ENCODE assay signal across 8 mouse cellular contexts in the genomic region with DNA sequence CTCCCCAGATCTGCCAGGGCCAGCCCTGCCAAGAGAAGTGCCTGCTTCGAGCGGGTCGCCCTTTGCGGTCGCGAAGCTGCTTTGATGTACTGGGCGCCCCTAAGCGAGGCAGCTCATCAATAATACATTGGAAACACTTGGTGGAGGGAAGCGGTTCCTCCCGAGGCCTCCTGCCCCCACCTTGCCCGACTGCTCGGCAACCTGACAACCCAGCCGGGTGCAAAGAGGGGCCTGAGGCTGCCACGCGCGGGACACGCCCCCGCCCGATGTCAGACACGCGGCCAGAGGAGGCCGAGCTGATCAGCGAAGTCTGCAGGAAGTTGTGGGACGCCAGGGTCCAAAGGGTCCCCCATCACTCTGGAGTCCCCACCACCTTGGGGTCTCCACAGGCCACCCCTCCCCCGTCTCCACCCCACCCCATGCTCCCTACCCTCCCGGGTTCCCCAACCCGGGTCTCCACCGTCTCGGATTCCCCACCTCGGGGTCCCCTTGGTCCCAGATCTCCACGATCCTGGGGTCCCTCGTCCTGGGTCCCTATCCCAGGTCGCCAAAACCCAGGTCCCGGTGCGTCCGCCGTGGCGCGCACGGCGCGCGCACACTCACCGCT. TPM values are rescaled to one million over a fixed set of nuclear protein-coding genes. Genes with fewer than 3 reads are reported as not detected.
DNase-seq lines count a peak whose midpoint lies in the region; ATAC-seq lines count a peak whose summit lies in the region.

No protein-coding gene starts in this region.

- peaks cover 48% of the 10 kb centered on the region for H3K27me3 ChIP-seq in kidney, embryonic 15.5 days
- H3K27me3 ChIP-seq in forebrain, embryonic 15.5 days = peaks cover 28% of the 10 kb centered on the region; the same call in 1 of the 2 replicates
- peaks cover 74% of the 10 kb centered on the region for H3K27me3 ChIP-seq in limb, embryonic 10.5 days (ENCODE audit: low read depth, poor library complexity, severe bottlenecking)

- peak overlapping the region; percentile 99 for H3K4me2 ChIP-seq in kidney, embryonic 15.5 days
- H3K4me2 ChIP-seq in forebrain, embryonic 15.5 days (replicated peaks) = peak overlapping the region; percentile 97

- peak overlapping the region; percentile 64 for H3K4me3 ChIP-seq in kidney, embryonic 15.5 days (replicated peaks)
- H3K4me3 ChIP-seq in forebrain, embryonic 15.5 days = peak overlapping the region; percentile 60
- peak overlapping the region; percentile 79 for H3K4me3 ChIP-seq in limb, embryonic 10.5 days

- whole genome bisulfite sequencing in kidney, embryonic 15.5 days = 1% methylated on average over 44 of the region's 44 CpGs
- under 1% methylated on average over 43 of the region's 44 CpGs for WGBS in forebrain, embryonic 15.5 days
- under 1% methylated on average over 44 of the region's 44 CpGs for WGBS in limb, embryonic 10.5 days

- H3K36me3 ChIP-seq in kidney, embryonic 15.5 days = no peaks in the 10 kb centered on the region
- no peaks in the 10 kb centered on the region for H3K36me3 ChIP-seq in forebrain, embryonic 15.5 days
- H3K36me3 ChIP-seq in limb, embryonic 10.5 days = no peaks in the 10 kb centered on the region

- H3K27ac ChIP-seq in kidney, embryonic 15.5 days = no peak overlapping the region
- no peak overlapping the region for H3K27ac ChIP-seq in forebrain, embryonic 15.5 days (replicated peaks)
- H3K27ac ChIP-seq in limb, embryonic 10.5 days = peak overlapping the region; percentile 79

- no peak for DNase-seq in kidney, adult 9 months
- peak; percentile 62 for DNase-seq in R1 (ENCODE audit: low read depth, low spot score)
- peak; percentile 67 for DNase-seq in limb, embryonic 10.5 days (ENCODE audit: low spot score)
- DNase-seq in neural tube, embryonic 10.5 days (ENCODE audit: extremely low spot score, low spot score) = peak; percentile 46
- no peak for DNase-seq in layer of hippocampus, adult 8-10 months (ENCODE audit: low spot score in 2 of 2)
- no peak for DNase-seq in frontal cortex, postnatal 10 days (ENCODE audit: low spot score in 2 of 2)

- 0 out of 2 replicates have a peak, but pooled peaks have one; percentile 30 for ATAC-seq in kidney, embryonic 15.5 days (replicated peaks; ENCODE audit: low FRiP score)
- no peak for ATAC-seq in forebrain, embryonic 15.5 days (replicated peaks)

- H3K4me1 ChIP-seq in kidney, embryonic 15.5 days = peaks cover 15% of the 10 kb centered on the region
- peaks cover 16% of the 10 kb centered on the region for H3K4me1 ChIP-seq in forebrain, embryonic 15.5 days
- peaks cover 39% of the 10 kb centered on the region for H3K4me1 ChIP-seq in limb, embryonic 10.5 days

- H3K9me3 ChIP-seq in kidney, embryonic 15.5 days (replicated peaks) = no peaks in the 10 kb centered on the region
- H3K9me3 ChIP-seq in forebrain, embryonic 15.5 days = no peaks in the 10 kb centered on the region
- H3K9me3 ChIP-seq in limb, embryonic 10.5 days (replicated peaks) = no peaks in the 10 kb centered on the region

- peak overlapping the region; percentile 51 for H3K9ac ChIP-seq in kidney, embryonic 15.5 days
- H3K9ac ChIP-seq in forebrain, embryonic 15.5 days (replicated peaks) = peak overlapping the region; percentile 64

RNA-seq across cellular contexts. Expression of a gene that starts 13.7 kb away (rescaled TPM):
- polyA plus RNA-seq in kidney, embryonic 15.5 days (2015; fragmentation: Nextera tagmentation; extraction: Ambion mirVana) = 3.0 and 4.0 TPM in 2 replicates
- polyA plus RNA-seq in forebrain, embryonic 15.5 days (2015; fragmentation: Nextera tagmentation; extraction: Ambion mirVana) = 8.3 and 11.3 TPM in 2 replicates
- polyA plus RNA-seq in limb, embryonic 10.5 days (2016; fragmentation: Nextera tagmentation; extraction: Ambion mirVana) = 2.7 and 3.4 TPM in 2 replicates
- total RNA-seq in layer of hippocampus, adult 8-10 months (2022) = 10 to 100 TPM in 3 of 4 experiments, 1 to 10 TPM in 1; 8.4 to 16.2 (median 14.1) TPM

RNA-seq across cellular contexts. Expression of a gene that starts 34.1 kb away (rescaled TPM):
- polyA plus RNA-seq in kidney, embryonic 15.5 days (2015; fragmentation: Nextera tagmentation; extraction: Ambion mirVana) = 2.8 and 3.0 TPM in 2 replicates
- 6.6 and 7.3 TPM in 2 replicates for polyA plus RNA-seq in forebrain, embryonic 15.5 days (2015; fragmentation: Nextera tagmentation; extraction: Ambion mirVana)
- 3.4 and 3.8 TPM in 2 replicates for polyA plus RNA-seq in limb, embryonic 10.5 days (2016; fragmentation: Nextera tagmentation; extraction: Ambion mirVana)
- under 1 TPM in 1 of 4 experiments, not detected in 3; 0.57 TPM for total RNA-seq in layer of hippocampus, adult 8-10 months (2022)

RNA-seq across cellular contexts. Expression of a gene that starts 34.3 kb away (rescaled TPM):
- polyA plus RNA-seq in kidney, embryonic 15.5 days (2015; fragmentation: Nextera tagmentation; extraction: Ambion mirVana) = 1,138 and 1,220 TPM in 2 replicates
- 971 and 990 TPM in 2 replicates for polyA plus RNA-seq in forebrain, embryonic 15.5 days (2015; fragmentation: Nextera tagmentation; extraction: Ambion mirVana)
- 879 and 888 TPM in 2 replicates for polyA plus RNA-seq in limb, embryonic 10.5 days (2016; fragmentation: Nextera tagmentation; extraction: Ambion mirVana)
- 1,000 to 10,000 TPM; 1,017 to 1,068 (median 1,043) TPM for total RNA-seq in layer of hippocampus, adult 8-10 months (2022)

RNA-seq across cellular contexts. Expression of a gene that starts 34.6 kb away (rescaled TPM):
- 250 and 266 TPM in 2 replicates for polyA plus RNA-seq in kidney, embryonic 15.5 days (2015; fragmentation: Nextera tagmentation; extraction: Ambion mirVana)
- polyA plus RNA-seq in forebrain, embryonic 15.5 days (2015; fragmentation: Nextera tagmentation; extraction: Ambion mirVana) = 168 and 178 TPM in 2 replicates
- 372 and 439 TPM in 2 replicates for polyA plus RNA-seq in limb, embryonic 10.5 days (2016; fragmentation: Nextera tagmentation; extraction: Ambion mirVana)
- 10 to 100 TPM; 65.3 to 85.6 (median 79.2) TPM for total RNA-seq in layer of hippocampus, adult 8-10 months (2022)

RNA-seq across cellular contexts. Expression of a gene that starts 44.7 kb away (rescaled TPM):
- 107 and 110 TPM in 2 replicates for polyA plus RNA-seq in kidney, embryonic 15.5 days (2015; fragmentation: Nextera tagmentation; extraction: Ambion mirVana)
- polyA plus RNA-seq in forebrain, embryonic 15.5 days (2015; fragmentation: Nextera tagmentation; extraction: Ambion mirVana) = 27.1 and 34.2 TPM in 2 replicates
- polyA plus RNA-seq in limb, embryonic 10.5 days (2016; fragmentation: Nextera tagmentation; extraction: Ambion mirVana) = 153 and 167 TPM in 2 replicates
- 1 to 10 TPM; 2.4 to 4.8 (median 2.8) TPM for total RNA-seq in layer of hippocampus, adult 8-10 months (2022)

Comparison
In these comparisons a context has a peak if more than half of its experiments do, and no peak if none do; other contexts are left out.
1. DNase-seq: peak in R1 (single experiment), limb, embryonic 10.5 days (single experiment) and neural tube, embryonic 10.5 days (single experiment); none in kidney, adult 9 months (single experiment), layer of hippocampus, adult 8-10 months (0 of 2) and frontal cortex, postnatal 10 days (0 of 2).
2. Peak in every context shown above with its lines, with median percentiles within 50 percentile points of each other: H3K4me3 ChIP-seq.